Mouse (Mus musculus): Measurements from ENCODE around the gene Scly. TPM values are rescaled to one million over a fixed set of nuclear protein-coding genes. Genes with fewer than 3 reads are reported as not detected.

The Scly gene
- total RNA-seq, 2 experiments from 2014 or later, result 10.9 to 11.5 TPM

- no peak for DNase-seq (ENCODE audit: low spot score in 2 of 2)
Observed at GRCm38 (mm10) chr1:91356105-91356504, 58.0 kb downstream of the Scly start.

DNA sequence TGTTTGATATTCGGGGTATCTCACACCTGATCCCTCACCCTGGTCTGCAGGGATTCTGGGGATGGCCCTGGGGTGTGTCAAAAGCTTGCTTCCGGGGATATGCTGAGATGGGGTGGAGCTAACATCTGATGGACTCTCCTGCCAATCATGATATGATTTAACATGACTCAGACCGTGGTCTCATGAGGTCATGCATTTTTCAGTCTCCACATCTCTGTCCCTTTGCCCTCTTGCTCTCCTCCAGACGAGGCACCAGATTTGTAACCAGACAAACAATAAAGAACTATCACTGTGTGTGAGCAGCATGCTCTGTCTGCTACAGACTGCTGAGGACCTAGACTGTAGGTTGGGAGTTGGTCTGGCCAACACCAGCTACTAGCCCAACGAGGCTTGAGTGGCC, 64.0 kb downstream of the Scly start:
- no peak for DNase-seq (ENCODE audit: low spot score in 2 of 2)

GRCm38 (mm10) chr1:91364822-91365644, 66.9 kb downstream of the Scly start:
- DNase-seq (ENCODE audit: low spot score in 2 of 2), result no peak

DNA sequence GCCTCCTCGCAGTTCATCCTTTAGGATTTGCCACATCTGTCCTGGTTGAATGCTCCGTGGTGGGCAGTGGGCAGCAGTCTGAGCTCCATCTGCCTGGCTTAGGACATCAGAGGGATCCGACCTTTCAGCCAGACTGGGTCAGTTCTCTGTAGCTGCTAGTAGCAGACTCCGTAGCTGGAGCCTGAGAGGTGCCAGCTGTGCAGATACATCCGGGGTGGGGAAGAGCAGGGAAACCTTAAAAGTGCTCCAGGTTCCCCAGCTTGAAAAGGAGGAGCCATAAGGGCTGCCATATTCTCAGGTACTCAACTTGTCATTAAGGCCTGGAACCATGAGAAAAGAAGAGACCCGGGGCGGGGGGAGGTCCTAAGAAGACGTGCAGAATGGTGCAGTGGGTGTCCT, 67.7 kb downstream of the Scly start:
- DNase-seq (ENCODE audit: low spot score in 2 of 2), result no peak

- peak; percentile 66 to 71 for DNase-seq (ENCODE audit: low spot score in 2 of 2)
Observed at GRCm38 (mm10) chr1:91366215-91367108, 68.3 kb downstream of the Scly start, which contains the start of gene Erfe. Gene Erfe (plus strand): TSS chr1:91366430.

DNA sequence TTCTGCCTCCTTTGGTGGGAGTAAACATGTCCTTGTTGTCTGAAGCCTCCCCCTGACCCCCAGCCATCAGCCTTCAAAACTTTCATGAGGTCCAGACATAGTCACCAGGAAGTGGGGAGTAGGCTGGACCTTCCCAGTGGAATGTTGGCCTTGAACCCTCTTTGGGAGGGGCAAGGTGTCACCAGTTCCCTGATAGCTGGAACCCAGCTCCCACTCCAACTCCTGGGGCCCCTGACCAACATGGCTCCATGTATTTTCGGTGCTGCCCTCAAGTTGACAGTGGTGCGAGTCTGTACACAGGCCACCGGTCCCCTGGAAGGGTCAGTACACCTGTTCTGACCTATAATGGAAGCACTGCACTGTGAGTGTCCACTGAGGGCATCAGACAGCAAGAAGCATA, 69.2 kb downstream of the Scly start:
- no peak for DNase-seq (ENCODE audit: low spot score in 2 of 2)

GRCm38 (mm10) chr1:91369408-91369807, 71.3 kb downstream of the Scly start:
- no peak for DNase-seq (ENCODE audit: low spot score in 2 of 2)

DNA sequence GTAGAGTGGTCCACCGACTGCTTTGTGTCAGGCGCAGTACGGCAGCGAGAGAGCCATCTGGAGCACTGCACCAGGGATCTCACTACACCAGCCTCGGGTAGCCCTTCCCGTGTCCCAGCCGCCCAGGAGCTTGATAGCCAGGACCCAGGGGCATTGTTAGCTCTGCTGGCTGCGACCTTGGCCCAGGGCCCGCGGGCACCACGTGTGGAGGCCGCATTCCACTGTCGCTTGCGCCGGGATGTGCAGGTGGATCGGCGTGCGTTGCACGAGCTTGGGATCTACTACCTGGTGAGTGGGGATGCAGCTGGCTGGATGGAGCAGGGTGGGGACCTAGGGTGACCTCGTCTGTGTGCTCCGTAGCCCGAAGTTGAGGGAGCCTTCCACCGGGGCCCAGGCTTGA, 71.9 kb downstream of the Scly start:
- no peak for DNase-seq (ENCODE audit: low spot score in 2 of 2)

Other genes starting within 250 kb of the Scly start
- gene Rbm44, start 153.2 kb upstream of the Scly start, total RNA-seq (2021), result under 1 TPM in 1 of 2 experiments, not detected in 1; 0.10 TPM
- 10 to 100 TPM; 66.3 to 66.6 TPM for gene Ramp1, start 118.5 kb upstream of the Scly start, total RNA-seq (2021)
- 10 to 100 TPM; 52.5 to 55.5 TPM for gene Ube2f, start 48.0 kb upstream of the Scly start, total RNA-seq (2021)
- under 1 TPM; 0.29 to 0.37 TPM for gene Espnl, start 23.7 kb downstream of the Scly start, total RNA-seq (2021)
- gene Klhl30, start 52.7 kb downstream of the Scly start, total RNA-seq (2021), result 10 to 100 TPM; 68.6 to 73.2 TPM
- 1 to 10 TPM in 1 of 2 experiments, under 1 TPM in 1; 0.88 to 2.2 TPM for gene Erfe, start 68.1 kb downstream of the Scly start, total RNA-seq (2021)
- 10 to 100 TPM; 65.7 to 71.3 TPM for gene Ilkap, start 100.5 kb downstream of the Scly start, total RNA-seq (2021)
- gene Hes6, start 115.7 kb downstream of the Scly start, total RNA-seq (2021), result 10 to 100 TPM; 31.2 to 37.4 TPM
- 1 to 10 TPM; 7.2 to 8.6 TPM for gene Per2, start 161.0 kb downstream of the Scly start, total RNA-seq (2021)
- gene Traf3ip1, start 196.3 kb downstream of the Scly start, total RNA-seq (2021), result 1 to 10 TPM; 4.4 to 4.5 TPM
- gene Asb1, start 242.2 kb downstream of the Scly start, total RNA-seq (2021), result 10 to 100 TPM; 14.2 to 18.1 TPM